7 mouse cellular contexts compared by ENCODE assay signal in genomic region chr2:136921003-136921408, GRCm38 (mm10). TPM values are rescaled to one million over a fixed set of nuclear protein-coding genes. Genes with fewer than 3 reads are reported as not detected.
A peak's percentile ranks its signal among the peaks of the same experiment; 100 is the strongest.
DNase-seq lines count a peak whose midpoint lies in the region; TF ChIP-seq lines count a peak whose summit lies in the region.

No protein-coding gene starts in this region.

- TF ChIP-seq POLR2A in MEL (IDR thresholded peaks at IDR 0.05; ENCODE audit: control insufficient read depth in 1 of 2, insufficient read depth in 1 of 2, low read depth in 1 of 2, low read length in 2 of 2, poor library complexity in 1 of 2) = no peak
- TF ChIP-seq POLR2A in bone marrow macrophage, adult 2 months (IDR thresholded peaks at IDR 0.05; ENCODE audit: borderline replicate concordance, low read depth, low read length) = no peak

- peaks cover under 1 to 5% of the 10 kb centered on the region in 2 experiments; a peak in 1 of 4 replicates for H3K4me1 ChIP-seq in MEL (ENCODE audit: control insufficient read depth in 1 of 2, insufficient read depth in 2 of 2, low read length in 2 of 2)
- H3K4me1 ChIP-seq in bone marrow macrophage, adult 2 months (ENCODE audit: control insufficient read depth, insufficient read depth, low read length) = peaks cover 32% of the 10 kb centered on the region

- no peak; a peak in 1 of 4 replicates for TF ChIP-seq EP300 in MEL (IDR thresholded peaks at IDR 0.05; ENCODE audit: low read depth in 1 of 2, low read length in 2 of 2)

- H3K9ac ChIP-seq in MEL (ENCODE audit: control insufficient read depth, low read depth, low read length, poor library complexity, severe bottlenecking) = 0 out of 2 replicates have a peak overlapping the region, but pooled peaks have one; percentile 25

- H3K9me3 ChIP-seq in MEL (replicated peaks; ENCODE audit: insufficient read depth, low read length) = no peaks in the 10 kb centered on the region

- no peaks in the 10 kb centered on the region for H3K27me3 ChIP-seq in MEL (ENCODE audit: control insufficient read depth in 1 of 2, insufficient read depth in 2 of 2, low read length in 2 of 2)

- peak overlapping the region; percentile 36 to 42 for H3K4me3 ChIP-seq in MEL (ENCODE audit: control insufficient read depth in 1 of 2, insufficient read depth in 1 of 2, low read depth in 2 of 2, low read length in 2 of 2)
- peak overlapping the region; percentile 13 for H3K4me3 ChIP-seq in bone marrow macrophage, adult 2 months (ENCODE audit: insufficient read depth, low read length)

- peaks cover 0 to 10% of the 10 kb centered on the region in 2 experiments; a peak in 1 of 4 replicates for H3K36me3 ChIP-seq in MEL (ENCODE audit: control insufficient read depth in 1 of 2, insufficient read depth in 2 of 2, low read length in 2 of 2)

- no peak for TF ChIP-seq CTCF in MEL (IDR thresholded peaks at IDR 0.05 in 2 of 3, conservative IDR thresholded peaks at IDR 0.05 in 1 of 3; ENCODE audit: control insufficient read depth in 1 of 3, insufficient read depth in 1 of 3, low read depth in 2 of 3, low read length in 3 of 3, poor library complexity in 1 of 3, severe bottlenecking in 1 of 3)
- TF ChIP-seq CTCF in bone marrow macrophage, adult 2 months (IDR thresholded peaks at IDR 0.05; ENCODE audit: low read depth, low read length) = no peak

- DNase-seq in layer of hippocampus, adult 8-10 months (ENCODE audit: low spot score in 2 of 2) = peak; percentile 12 to 14
- DNase-seq in layer of hippocampus, postnatal 25 days (ENCODE audit: extremely low spot score in 1 of 2, low spot score in 1 of 2) = no peak
- peak; percentile 64 for DNase-seq in MEL (ENCODE audit: low read depth, low spot score)
- peak; percentile 6 for DNase-seq in heart, postnatal 4 days
- DNase-seq in mesoderm, embryonic 11.5 days (ENCODE audit: low read depth, low spot score) = peak; percentile 32
- DNase-seq in urinary bladder, postnatal 36 days (ENCODE audit: low spot score in 2 of 2) = no peak

- no peaks in the 10 kb centered on the region for H3K79me2 ChIP-seq in MEL (ENCODE audit: control insufficient read depth, insufficient read depth, low read length, poor library complexity)

- TF ChIP-seq RAD21 in MEL (IDR thresholded peaks at IDR 0.05; ENCODE audit: low read depth, low read length) = no peak

- peak overlapping the region; percentile 53; the same call in 1 of the 2 replicates for H3K27ac ChIP-seq in MEL (ENCODE audit: control insufficient read depth, low read depth, low read length)
- peak overlapping the region; percentile 50 for H3K27ac ChIP-seq in bone marrow macrophage, adult 2 months (ENCODE audit: insufficient read depth, low read depth, low read length)

TF ChIP-seq in MEL, 35 proteins besides CTCF, POLR2A, EP300 and RAD21:
- TF ChIP-seq BHLHE40 (IDR thresholded peaks at IDR 0.05; ENCODE audit: borderline replicate concordance, low read depth, low read length) = no peak
- TF ChIP-seq HCFC1 (IDR thresholded peaks at IDR 0.05; ENCODE audit: low read depth, low read length) = no peak
- TF ChIP-seq MAFK (IDR thresholded peaks at IDR 0.05; ENCODE audit: borderline replicate concordance, low read depth, low read length) = peak; percentile 37; the same call in 1 of the 2 replicates
- no peak for TF ChIP-seq TAL1 (IDR thresholded peaks at IDR 0.05; ENCODE audit: low read length)
- no peak for TF ChIP-seq ZNF384 (IDR thresholded peaks at IDR 0.05; ENCODE audit: low read depth, low read length)
- TF ChIP-seq UBTF (IDR thresholded peaks at IDR 0.05; ENCODE audit: borderline replicate concordance, insufficient read depth, low read depth, low read length) = no peak
- TF ChIP-seq TCF12 (IDR thresholded peaks at IDR 0.05; ENCODE audit: low read depth, low read length) = no peak
- no peak for TF ChIP-seq ELF1 (IDR thresholded peaks at IDR 0.05; ENCODE audit: low read depth, low read length)
- no peak for TF ChIP-seq GABPA (IDR thresholded peaks at IDR 0.05; ENCODE audit: low read depth, low read length)
- no peak for TF ChIP-seq GATA1 (IDR thresholded peaks at IDR 0.05; ENCODE audit: low read depth, low read length)
- no peak for TF ChIP-seq E2F4 (IDR thresholded peaks at IDR 0.05; ENCODE audit: borderline replicate concordance, low read depth, low read length)
- peak; percentile 45; the same call in 1 of the 2 replicates for TF ChIP-seq ETS1 (IDR thresholded peaks at IDR 0.05; ENCODE audit: low read depth, low read length)
- TF ChIP-seq SMC3 (IDR thresholded peaks at IDR 0.05; ENCODE audit: low read depth, low read length) = no peak

RNA-seq across cellular contexts. Expression of gene AL731706.1, which starts 29.8 kb away (rescaled TPM):
- total RNA-seq in layer of hippocampus, adult 8-10 months (2022) = 10 to 100 TPM in 2 of 4 experiments, 1 to 10 TPM in 2; 3.0 to 19.4 (median 12.9) TPM
- 10 to 100 TPM; 11.0 to 22.4 TPM for total RNA-seq in layer of hippocampus, postnatal 25 days (2021)
- total RNA-seq in MEL (2012; rRNA removed) = 14.2 and 16.3 TPM in 2 replicates
- polyA plus RNA-seq in MEL (2012; ENCODE audit: insufficient read depth in 1 of 2, insufficient read length in 2 of 2, low read depth in 1 of 2, low replicate concordance in 2 of 2, missing spikeins in 1 of 2) = 10 to 100 TPM in 1 of 2 experiments, not detected in 1; 13.5 TPM
- 8.0 and 19.6 TPM in 2 replicates for polyA plus RNA-seq in bone marrow macrophage, adult 2 months (2012; ENCODE audit: insufficient read depth, insufficient read length, missing spikeins)
- 10 to 100 TPM; 22.6 to 25.7 TPM for total RNA-seq in heart, postnatal 4 days (2021)

RNA-seq across cellular contexts. Expression of gene Mkks, which starts 29.8 kb away (rescaled TPM):
- 10 to 100 TPM; 20.9 to 33.8 (median 26.5) TPM for total RNA-seq in layer of hippocampus, adult 8-10 months (2022)
- total RNA-seq in layer of hippocampus, postnatal 25 days (2021) = 10 to 100 TPM; 21.1 to 30.6 TPM
- 3.4 and 4.0 TPM in 2 replicates for total RNA-seq in MEL (2012; rRNA removed)
- 1 to 10 TPM in 1 of 2 experiments, not detected in 1; 5.1 TPM for polyA plus RNA-seq in MEL (2012; ENCODE audit: insufficient read depth in 1 of 2, insufficient read length in 2 of 2, low read depth in 1 of 2, low replicate concordance in 2 of 2, missing spikeins in 1 of 2)
- 16.2 and 26.4 TPM in 2 replicates for polyA plus RNA-seq in bone marrow macrophage, adult 2 months (2012; ENCODE audit: insufficient read depth, insufficient read length, missing spikeins)
- 10 to 100 TPM; 30.4 to 30.9 TPM for total RNA-seq in heart, postnatal 4 days (2021)

RNA-seq across cellular contexts. Expression of gene Slx4ip, which starts 30.0 kb away (rescaled TPM):
- total RNA-seq in layer of hippocampus, adult 8-10 months (2022) = 1 to 10 TPM; 5.4 to 9.5 (median 7.5) TPM
- total RNA-seq in layer of hippocampus, postnatal 25 days (2021) = 1 to 10 TPM; 6.7 to 8.1 TPM
- total RNA-seq in MEL (2012; rRNA removed) = 1.1 and 1.3 TPM in 2 replicates
- 1 to 10 TPM in 1 of 2 experiments, not detected in 1; 2.5 TPM for polyA plus RNA-seq in MEL (2012; ENCODE audit: insufficient read depth in 1 of 2, insufficient read length in 2 of 2, low read depth in 1 of 2, low replicate concordance in 2 of 2, missing spikeins in 1 of 2)
- polyA plus RNA-seq in bone marrow macrophage, adult 2 months (2012; ENCODE audit: insufficient read depth, insufficient read length, missing spikeins) = 4.7 and 4.9 TPM in 2 replicates
- total RNA-seq in heart, postnatal 4 days (2021) = 1 to 10 TPM; 3.7 to 4.4 TPM

RNA-seq across cellular contexts. Expression of gene AL731706.2, which starts 35.5 kb away (rescaled TPM):
- total RNA-seq in layer of hippocampus, adult 8-10 months (2022) = 10 to 100 TPM; 16.3 to 41.4 (median 30.2) TPM
- 10 to 100 TPM; 22.1 to 27.3 TPM for total RNA-seq in layer of hippocampus, postnatal 25 days (2021)
- total RNA-seq in MEL (2012; rRNA removed) = not detected in 2 replicates
- 10 to 100 TPM in 1 of 2 experiments, not detected in 1; 51.2 TPM for polyA plus RNA-seq in MEL (2012; ENCODE audit: insufficient read depth in 1 of 2, insufficient read length in 2 of 2, low read depth in 1 of 2, low replicate concordance in 2 of 2, missing spikeins in 1 of 2)
- 3.8 TPM in 1 of 2 replicates, not detected in the other for polyA plus RNA-seq in bone marrow macrophage, adult 2 months (2012; ENCODE audit: insufficient read depth, insufficient read length, missing spikeins)
- 10 to 100 TPM; 14.5 to 35.5 TPM for total RNA-seq in heart, postnatal 4 days (2021)

Comparison
In these comparisons a context has a peak if more than half of its experiments do, and no peak if none do; other contexts are left out.
1. DNase-seq: peak in layer of hippocampus, adult 8-10 months (2 of 2), MEL (single experiment), heart, postnatal 4 days (single experiment) and mesoderm, embryonic 11.5 days (single experiment); none in layer of hippocampus, postnatal 25 days (0 of 2) and urinary bladder, postnatal 36 days (0 of 2).